Mouse (Mus musculus) heart, postnatal 25 days (tissue): Measurements from ENCODE around the gene Car12. TPM values are rescaled to one million over a fixed set of nuclear protein-coding genes. Genes with fewer than 3 reads are reported as not detected.
"Not testable (repeated sequence)": the region's sequence is repeated elsewhere in the genome, so short reads cannot be mapped to it uniquely, and the experiment has no call there.

Experiments used
- DNase-seq: peaks from one replicate; pipeline ENCODE4 v3.0.0; 2022; ENCODE audit warnings: low spot score
- intact Hi-C: fragments of 180-260 bp; cut with DNase I; formaldehyde crosslinking; loops from one replicate; pipeline ENCODE4 v1.15.1; 2025
- total RNA-seq, 2 experiments: library from RNA; stranded (reverse); gene quantifications; 2 replicates each; pipeline ENCODE4 v1.2.3; 2021

Car12 gene
- total RNA-seq, 2 experiments from 2014 or later = not detected

DNA sequence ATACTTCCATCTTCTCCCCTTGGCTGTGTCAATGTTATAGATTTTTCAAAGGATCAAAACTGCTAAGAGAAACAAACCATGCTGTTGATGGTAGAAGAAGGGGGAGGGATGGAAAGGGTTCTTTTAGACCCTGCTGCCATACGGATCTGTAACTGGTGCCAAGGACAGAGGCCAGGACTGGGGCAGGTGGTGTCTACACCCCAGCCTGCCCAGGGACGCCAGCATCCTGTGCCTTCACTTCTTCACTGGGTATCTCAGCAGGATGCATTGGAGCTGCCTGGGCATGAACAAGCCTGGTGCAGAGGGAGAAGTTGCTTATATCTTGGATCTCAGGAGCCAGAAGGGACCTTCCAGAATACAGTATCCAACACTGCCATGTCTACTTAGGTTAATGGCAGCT lies 31.0 kb downstream of the Car12 start:
- intact Hi-C loops = no loop called here
- no peak for DNase-seq

DNA sequence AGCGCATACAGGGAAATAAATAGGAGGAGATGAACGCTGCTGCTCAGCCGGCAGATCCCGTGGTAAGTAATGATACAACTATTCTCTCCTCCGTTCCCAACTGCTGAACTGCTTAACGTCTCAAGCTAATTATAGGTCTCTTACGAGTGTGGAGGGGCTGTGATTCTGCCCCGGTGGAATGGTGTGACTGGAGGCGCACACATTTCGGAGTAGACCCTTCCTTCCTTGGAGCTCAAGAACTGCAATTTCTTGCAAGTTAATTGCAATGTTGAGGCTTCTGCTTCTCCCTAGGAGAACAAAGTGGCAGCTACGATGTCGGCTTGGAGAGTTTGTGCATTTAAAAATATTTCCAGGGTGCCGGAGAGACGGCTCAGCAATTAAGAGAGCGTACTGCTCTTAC lies 34.9 kb downstream of the Car12 start:
- intact Hi-C loops = no loop called here
- DNase-seq = no peak

DNA sequence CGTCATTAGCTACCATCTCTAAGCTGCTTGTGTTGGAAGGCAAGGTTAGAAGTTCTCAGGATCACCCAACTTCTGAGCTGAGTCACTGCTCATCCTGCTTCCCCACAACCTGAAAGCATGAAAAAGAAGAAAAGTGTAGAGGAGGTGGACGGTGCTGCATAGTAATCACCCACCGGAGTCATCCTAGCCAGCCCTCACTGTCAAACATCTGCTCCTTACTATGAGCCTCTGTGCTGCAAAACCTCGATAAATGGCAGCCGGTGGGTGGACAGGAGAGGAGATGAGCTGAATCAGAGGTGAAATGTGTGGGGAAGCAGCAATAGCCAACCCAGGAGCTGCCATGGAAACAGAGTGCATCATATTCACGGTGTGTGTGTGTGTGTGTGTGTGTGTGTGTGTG lies 39.4 kb downstream of the Car12 start:
- DNase-seq = no peak
- intact Hi-C loops = no loop called here

- intact Hi-C loops = no loop called here
- DNase-seq = no peak
Measured at GRCm38 (mm10) chr9:66760991-66761390, 47.5 kb downstream of the Car12 start.

DNA sequence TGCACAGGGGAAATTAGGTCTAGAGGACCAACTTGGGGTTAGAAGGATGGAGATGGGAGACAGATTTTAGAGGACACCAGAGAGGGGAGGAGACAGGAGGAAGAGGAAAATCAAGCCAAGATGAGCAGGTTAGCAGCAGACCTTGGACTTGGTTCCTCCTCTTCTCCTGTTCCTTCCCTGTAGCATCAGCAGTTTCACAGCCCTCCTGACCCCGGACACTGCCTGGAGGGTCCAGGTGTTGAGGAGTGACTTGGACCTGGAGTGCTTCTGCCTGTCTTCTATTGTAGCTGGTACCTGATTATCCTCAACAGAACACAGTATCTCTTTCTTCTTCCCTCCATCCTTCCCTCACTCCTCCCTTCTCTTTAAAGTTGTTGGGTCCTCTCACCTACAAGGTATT lies 55.2 kb downstream of the Car12 start:
- no peak for DNase-seq
- intact Hi-C loops = no loop called here

GRCm38 (mm10) chr9:66769275-66769674 lies 55.8 kb downstream of the Car12 start:
- no peak for DNase-seq
- intact Hi-C loops = no loop called here

GRCm38 (mm10) chr9:66770701-66771100 lies 57.2 kb downstream of the Car12 start:
- intact Hi-C loops = no loop called here
- no peak for DNase-seq

DNA sequence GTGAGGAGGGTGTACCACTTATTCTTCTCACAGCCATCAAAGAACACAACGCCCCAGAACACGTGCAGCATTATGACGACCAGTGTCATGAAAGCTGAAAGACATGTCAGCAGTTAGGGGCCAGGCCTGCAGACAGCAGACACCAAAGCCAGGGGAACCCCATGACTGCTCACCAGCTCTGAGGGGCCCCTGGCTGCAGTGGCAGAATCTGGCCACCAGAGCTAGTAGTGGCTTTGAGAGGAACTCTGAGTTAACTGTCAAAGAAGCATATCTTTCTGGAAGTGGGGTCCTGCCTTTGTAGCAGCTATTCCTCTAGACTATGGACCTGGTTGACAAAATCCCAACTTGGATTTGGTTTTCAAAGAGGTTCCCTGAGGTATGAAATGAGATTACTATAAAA lies 71.1 kb downstream of the Car12 start:
- DNase-seq, intact Hi-C loops: not testable (repeated sequence)

DNA sequence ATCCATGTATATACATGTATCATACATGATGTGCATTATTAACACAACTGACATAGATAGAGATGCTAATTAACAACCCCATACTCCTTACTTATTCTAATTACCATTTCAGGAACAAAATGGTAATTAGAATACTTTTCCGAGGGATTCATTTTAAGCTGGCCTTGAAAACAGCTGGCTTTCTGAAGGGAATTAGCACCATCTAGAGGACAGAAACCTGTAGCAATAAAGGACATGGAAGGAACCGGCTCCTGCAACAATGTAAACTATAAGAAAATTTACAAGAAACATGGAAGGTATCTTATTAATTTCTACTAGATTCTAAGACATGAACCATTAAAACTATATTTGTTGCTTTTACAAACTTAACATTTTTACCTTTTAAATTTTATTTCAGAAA lies 74.3 kb downstream of the Car12 start:
- intact Hi-C loops = loop anchor here (5.0 kb wide), 3 partner anchors 81 to 321 kb away; no protein-coding TSS in a partner anchor
- no peak for DNase-seq

DNA sequence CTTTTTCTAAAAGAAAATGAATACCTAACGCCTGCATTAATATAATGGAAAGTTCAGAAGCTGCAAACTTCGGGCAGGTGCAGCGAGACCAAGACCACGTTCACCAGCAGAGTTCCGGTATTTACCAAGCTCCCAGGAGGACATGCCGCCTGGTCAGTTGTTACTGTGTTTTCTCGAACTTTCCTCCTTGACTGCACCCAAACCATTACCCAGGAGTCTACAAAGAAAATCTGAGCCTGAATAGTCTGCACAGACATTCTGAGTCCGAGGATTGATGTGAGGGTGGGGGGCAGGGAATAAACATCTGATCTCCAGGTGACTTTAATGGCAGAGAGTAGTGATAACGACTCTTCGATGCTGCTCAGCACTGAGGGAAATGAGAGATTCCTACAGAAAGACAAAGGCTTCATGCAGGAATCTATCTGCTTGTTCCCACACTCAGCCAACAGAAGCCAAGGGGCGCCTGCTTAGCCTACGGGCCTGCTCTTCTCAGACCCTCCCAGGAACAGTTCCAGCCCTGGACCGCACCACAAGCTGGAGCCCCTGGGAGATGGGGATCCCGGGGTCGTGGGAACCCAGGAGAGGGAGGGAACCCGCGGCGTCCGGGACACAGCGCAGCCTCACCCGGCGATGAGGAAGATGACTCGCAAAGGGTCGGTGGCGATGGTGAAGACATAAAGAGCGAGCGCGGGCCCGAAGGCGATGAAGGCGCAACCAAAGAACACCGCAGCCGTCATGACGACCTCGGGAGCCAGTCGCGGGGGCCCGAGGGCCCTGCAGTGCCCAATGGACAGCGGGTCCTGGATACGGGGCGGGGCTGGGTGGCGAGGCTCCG lies 81.4 kb downstream of the Car12 start:
- no peak for DNase-seq
- intact Hi-C loops = loop anchor here (2.0 kb wide), 1 partner anchor 284 kb away; no protein-coding TSS in a partner anchor

GRCm38 (mm10) chr9:66795464-66796324 lies 82.2 kb downstream of the Car12 start, which contains the start of gene Aph1b:
Gene Aph1b, minus strand, starts transcription at chr9:66795490.
- DNase-seq = peak; percentile 96

DNA sequence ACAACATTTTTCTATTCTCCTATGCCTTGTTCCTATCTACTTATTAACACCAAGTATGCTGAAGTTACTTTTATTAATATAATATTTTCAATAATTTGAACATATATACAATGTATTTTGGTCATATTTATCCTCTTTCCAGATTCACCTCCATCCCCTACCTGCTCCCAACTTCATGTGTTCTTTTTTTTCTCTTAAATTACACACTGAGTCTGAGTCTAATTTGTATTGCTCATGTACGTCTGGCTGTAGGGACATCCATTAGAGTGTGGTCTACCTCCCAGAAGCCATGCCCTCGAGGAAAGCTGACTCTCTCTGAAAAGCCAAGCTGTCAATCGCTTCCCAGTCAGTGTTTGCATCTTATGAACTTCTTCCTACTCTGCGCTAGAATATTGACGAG lies 83.3 kb downstream of the Car12 start, which contains the start of gene Gm10647:
TSS of gene Gm10647 (plus strand) at position 301 of the 400 bp plus-strand sequence.
- no peak for DNase-seq
- intact Hi-C loops = no loop called here

More at GRCm38 (mm10) chr9:66795464-66796324, 82.2 kb downstream of the Car12 start, which contains the start of gene Aph1b:
- intact Hi-C loops = loop anchor here (2.0 kb wide), 1 partner anchor 285 kb away; no protein-coding TSS in a partner anchor

- no peak for DNase-seq
- intact Hi-C loops = no loop called here
Measured at GRCm38 (mm10) chr9:66801947-66802346, 88.5 kb downstream of the Car12 start.

DNA sequence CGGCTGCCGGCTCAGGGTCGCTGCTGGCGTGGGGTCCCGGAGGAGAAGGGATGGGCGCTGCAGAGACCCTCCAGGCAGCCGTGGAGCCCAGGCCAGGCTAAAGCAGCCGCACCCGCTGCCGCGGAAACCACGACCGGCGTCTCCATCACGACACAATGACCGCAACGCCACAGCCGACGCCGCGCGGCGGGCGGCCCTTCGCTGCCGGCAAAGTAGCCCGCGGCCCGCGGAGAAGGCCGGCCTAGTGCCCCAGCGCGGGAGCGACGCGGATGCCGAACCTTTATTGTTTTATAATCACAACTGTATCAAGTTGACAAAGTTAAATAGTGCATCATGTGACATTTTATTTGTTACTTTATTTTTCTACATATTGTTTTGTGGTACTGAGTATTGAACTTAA lies 92.5 kb downstream of the Car12 start:
- intact Hi-C loops, DNase-seq: not testable (repeated sequence)

GRCm38 (mm10) chr9:66813392-66813791 lies 99.9 kb downstream of the Car12 start:
- DNase-seq = no peak
- intact Hi-C loops = no loop called here

Other genes starting within 250 kb of the Car12 start
- 10 to 100 TPM; 45.9 to 49.2 TPM for gene Fbxl22, start 199.1 kb upstream of the Car12 start, total RNA-seq
- 10 to 100 TPM; 19.0 to 24.4 TPM for gene Usp3, start 120.5 kb upstream of the Car12 start, total RNA-seq
- 1 to 10 TPM; 5.6 to 6.4 TPM for gene Aph1b, start 81.8 kb downstream of the Car12 start, total RNA-seq
- gene Gm10647, start 83.4 kb downstream of the Car12 start, total RNA-seq = under 1 TPM in 1 of 2 experiments, not detected in 1; 0.11 TPM
- 1 to 10 TPM in 1 of 2 experiments, under 1 TPM in 1; 0.89 to 2.0 TPM for gene Aph1c, start 121.0 kb downstream of the Car12 start, total RNA-seq
- gene Rab8b, start 206.0 kb downstream of the Car12 start, total RNA-seq = 1 to 10 TPM; 8.9 to 9.9 TPM
- gene Rps27l, start 232.4 kb downstream of the Car12 start, total RNA-seq = 100 to 1,000 TPM; 180 to 195 TPM